Mouse (Mus musculus): ENCODE measurements around the gene Eef2.

GRCm38 (mm10) chr10:81151261-81151660 lies 25.2 kb upstream of the Eef2 start:
- TF ChIP-seq CTCF (IDR thresholded peaks at IDR 0.05; ENCODE audit: borderline replicate concordance, extremely low read depth, insufficient read depth, insufficient read length) (no peak), POLR2A (IDR thresholded peaks at IDR 0.05; ENCODE audit: borderline replicate concordance, extremely low read depth, insufficient read depth, insufficient read length, poor library complexity, severe bottlenecking) (no peak)

All from brain, embryonic 14.5 days (tissue).